Mouse (Mus musculus) large intestine, adult 2 months (tissue): Measurements from ENCODE around the gene Fcgr3. TPM values are rescaled to one million over a fixed set of nuclear protein-coding genes. Genes with fewer than 3 reads are reported as not detected.
"Not testable (repeated sequence)": the region's sequence is repeated elsewhere in the genome, so short reads cannot be mapped to it uniquely, and the experiment has no call there.

Source experiments
- DNase-seq: peaks from one replicate; pipeline ENCODE4 v3.0.0-alpha.2; 2012; ENCODE audit warnings: low read depth, low spot score
- WGBS: fragments of 180-500 bp; shearing (Covaris S2); methylation state at CpG from one replicate; pipeline ENCODE4 v1.1.7; 2018; 5-methylcytosine and 5-hydroxymethylcytosine counted together
- polyA plus RNA-seq: library from polyadenylated mRNA; depleted of rRNA; stranded (reverse); fragments of >200 nt; gene quantifications from 2 replicates; pipeline ENCODE4 v1.2.3, GENCODE M21; 2012; rRNA removed

The Fcgr3 gene
- 11.3 and 18.0 TPM in 2 replicates for polyA plus RNA-seq

- not testable (repeated sequence) for DNase-seq
- WGBS = 1% methylated on average over 47 of the region's 75 CpGs
Observed at GRCm38 (mm10) chr1:171064491-171065242, at the start of gene Fcgr3. Fcgr3 (minus strand) TSS chr1:171064935.

- peak; percentile 53 for DNase-seq
- under 1% methylated on average over 24 of the region's 24 CpGs for WGBS
Observed at GRCm38 (mm10) chr1:171113873-171114299, 49.2 kb upstream of the Fcgr3 start, which contains the start of gene Cfap126. Cfap126 (plus strand) TSS chr1:171113918.

- WGBS = 71% methylated on average over 4 of the region's 4 CpGs
- no peak for DNase-seq
Observed at GRCm38 (mm10) chr1:171112986-171113385, 48.3 kb upstream of the Fcgr3 start.

GRCm38 (mm10) chr1:171111781-171112575 lies 47.2 kb upstream of the Fcgr3 start:
- DNase-seq = no peak
- 3% methylated on average over 15 of the region's 15 CpGs for WGBS

GRCm38 (mm10) chr1:171111020-171111780 lies 46.5 kb upstream of the Fcgr3 start:
- WGBS = under 1% methylated on average over 38 of the region's 38 CpGs
- DNase-seq = peak; percentile 75

GRCm38 (mm10) chr1:171110659-171111019 lies 45.9 kb upstream of the Fcgr3 start:
- WGBS = 30% methylated on average over 15 of the region's 15 CpGs
- DNase-seq = no peak

- DNase-seq = peak; percentile 43
- 48% methylated on average over 9 of the region's 9 CpGs for WGBS
Observed at GRCm38 (mm10) chr1:171109620-171110019, 44.9 kb upstream of the Fcgr3 start.

GRCm38 (mm10) chr1:171105226-171105625 lies 40.5 kb upstream of the Fcgr3 start:
- WGBS = 71% methylated on average over 6 of the region's 6 CpGs
- DNase-seq = no peak

- WGBS = 14% methylated on average over 10 of the region's 10 CpGs
- no peak for DNase-seq
Observed at GRCm38 (mm10) chr1:171103179-171103840, 38.6 kb upstream of the Fcgr3 start.

GRCm38 (mm10) chr1:171102547-171103177 lies 37.9 kb upstream of the Fcgr3 start:
- DNase-seq = peak; percentile 54
- WGBS = under 1% methylated on average over 35 of the region's 35 CpGs

GRCm38 (mm10) chr1:171101733-171102546 lies 37.2 kb upstream of the Fcgr3 start:
- no peak for DNase-seq
- under 1% methylated on average over 40 of the region's 40 CpGs for WGBS

GRCm38 (mm10) chr1:171101033-171101432 lies 36.3 kb upstream of the Fcgr3 start:
- WGBS = 61% methylated on average over 2 of the region's 2 CpGs
- no peak for DNase-seq

GRCm38 (mm10) chr1:171097612-171098011 lies 32.9 kb upstream of the Fcgr3 start:
- no peak for DNase-seq
- 82% methylated on average over 2 of the region's 2 CpGs for WGBS

GRCm38 (mm10) chr1:171097136-171097535 lies 32.4 kb upstream of the Fcgr3 start:
- no peak for DNase-seq

- WGBS = 11% methylated on average over 10 of the region's 10 CpGs
- peak; percentile 51 for DNase-seq
Observed at GRCm38 (mm10) chr1:171096110-171096964, 31.6 kb upstream of the Fcgr3 start.

- 60% methylated on average over 4 of the region's 4 CpGs for WGBS
Observed at GRCm38 (mm10) chr1:171094424-171094823, 29.7 kb upstream of the Fcgr3 start.

GRCm38 (mm10) chr1:171090761-171091160 lies 26.0 kb upstream of the Fcgr3 start:
- WGBS = 24% methylated on average over 2 of the region's 2 CpGs

More at GRCm38 (mm10) chr1:171094424-171094823, 29.7 kb upstream of the Fcgr3 start:
- no peak for DNase-seq

More at GRCm38 (mm10) chr1:171090761-171091160, 26.0 kb upstream of the Fcgr3 start:
- no peak for DNase-seq
